Mouse (Mus musculus) hindlimb bud, embryonic 11.5 days (tissue): ENCODE results near the gene Slc25a14.
A peak's percentile ranks its signal among the peaks of the same experiment; 100 is the strongest.

ENCODE experiments used
- DNase-seq: peaks from one replicate; pipeline ENCODE4 v3.0.0-alpha.2; 2012; ENCODE audit warnings: low read depth, low spot score; ENCODE audit errors: extremely low spot score

The Slc25a14 gene

DNA sequence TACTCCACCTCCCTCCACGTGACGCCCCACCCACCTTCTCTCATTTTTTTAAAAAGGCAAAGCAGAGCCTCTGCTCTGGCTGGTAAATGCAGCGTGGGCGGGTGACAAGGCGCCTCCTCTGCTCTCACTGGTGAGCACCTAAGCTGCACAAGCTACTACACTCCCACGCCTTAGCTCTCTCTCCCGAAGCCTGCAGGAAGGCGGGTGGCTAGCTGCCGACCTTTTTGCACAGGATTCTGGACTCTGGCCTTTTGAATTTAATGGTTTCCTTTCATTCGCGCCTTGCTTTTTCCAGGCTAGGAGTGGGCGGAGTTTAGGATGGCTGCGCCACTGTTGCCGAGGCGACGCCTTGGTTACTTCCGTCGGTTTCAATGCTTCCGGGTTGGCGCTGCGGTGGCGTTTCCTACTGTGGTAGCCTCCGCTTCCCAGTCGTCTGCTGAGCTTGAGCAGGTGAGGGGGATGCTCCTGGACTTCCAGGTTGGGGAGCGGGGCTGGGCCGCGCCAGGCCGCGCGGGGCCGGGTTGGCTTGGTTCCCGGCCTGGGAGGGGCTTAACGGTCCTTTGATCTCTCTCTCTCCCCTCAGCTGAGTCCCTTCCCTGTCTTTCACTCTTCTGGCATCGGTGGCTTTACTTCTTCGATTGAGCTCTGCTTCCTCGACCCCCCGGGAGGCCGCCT, at the start of gene Slc25a14:
Gene Slc25a14, plus strand, starts transcription at position 35 of the 675 bp plus-strand sequence.
- no peak for DNase-seq

GRCm38 (mm10) chrX:48583332-48583731, 39.9 kb upstream of the Slc25a14 start:
- no peak for DNase-seq

GRCm38 (mm10) chrX:48593721-48594098, 29.5 kb upstream of the Slc25a14 start:
- DNase-seq = no peak

DNA sequence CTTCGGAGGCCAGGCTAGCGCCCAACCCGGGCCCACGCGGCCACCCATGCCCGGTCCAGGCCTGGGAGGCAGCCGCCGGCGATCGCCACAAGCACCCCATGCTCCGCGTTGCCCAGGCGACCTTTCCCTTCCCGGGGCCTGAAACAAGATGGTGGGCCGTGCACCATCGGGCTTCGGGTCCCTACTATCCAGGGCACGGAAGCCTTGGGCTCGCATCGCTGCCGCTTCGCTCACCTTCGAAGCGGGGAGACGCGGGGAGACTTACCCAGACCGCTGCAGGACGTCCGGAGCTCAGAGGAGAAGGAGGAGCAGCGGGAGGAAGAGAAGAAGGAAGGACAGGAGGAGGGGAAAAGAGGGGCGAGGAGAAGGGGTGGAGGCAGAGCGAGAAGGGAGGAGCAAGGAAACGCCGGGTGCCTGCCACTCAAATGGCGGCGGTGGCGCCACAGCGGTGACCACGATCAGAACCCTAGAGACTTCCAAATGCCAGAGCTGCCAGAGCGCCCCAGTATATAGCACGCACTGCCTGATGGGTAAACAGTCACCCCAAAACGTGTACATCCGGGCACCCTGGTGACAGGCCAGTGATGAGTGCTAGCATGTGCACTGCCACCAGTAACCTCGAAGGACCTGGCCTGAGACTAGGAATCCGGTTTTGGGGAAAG, 29.0 kb upstream of the Slc25a14 start, which contains the start of gene Zfp280c:
Gene Zfp280c, minus strand, starts transcription at position 406 of the 662 bp plus-strand sequence.
- DNase-seq = no peak

DNA sequence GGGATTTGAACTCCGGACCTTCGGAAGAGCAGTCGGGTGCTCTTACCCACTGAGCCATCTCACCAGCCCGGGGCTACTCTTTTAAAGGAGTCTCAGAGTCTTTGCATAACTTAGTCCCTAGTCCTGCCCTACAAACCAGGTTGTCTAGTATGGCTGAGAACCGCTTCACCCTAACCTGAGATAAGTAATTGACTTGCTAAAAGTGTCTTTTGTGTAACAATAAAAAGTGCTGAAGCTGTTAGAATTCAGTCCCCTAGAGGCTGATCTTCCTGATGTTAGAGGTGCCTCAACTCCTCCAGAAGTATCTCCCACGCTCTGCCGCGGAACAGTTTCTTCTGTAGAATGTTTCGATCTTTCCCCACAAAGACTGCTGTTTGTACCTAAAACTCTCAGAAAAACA, 27.2 kb upstream of the Slc25a14 start:
- no peak for DNase-seq

- DNase-seq = no peak
Measured at GRCm38 (mm10) chrX:48596906-48597305, 26.3 kb upstream of the Slc25a14 start.

GRCm38 (mm10) chrX:48604872-48605271, 18.3 kb upstream of the Slc25a14 start:
- DNase-seq = no peak

GRCm38 (mm10) chrX:48623049-48623378, 199 bp upstream of the Slc25a14 start:
- no peak for DNase-seq

DNA sequence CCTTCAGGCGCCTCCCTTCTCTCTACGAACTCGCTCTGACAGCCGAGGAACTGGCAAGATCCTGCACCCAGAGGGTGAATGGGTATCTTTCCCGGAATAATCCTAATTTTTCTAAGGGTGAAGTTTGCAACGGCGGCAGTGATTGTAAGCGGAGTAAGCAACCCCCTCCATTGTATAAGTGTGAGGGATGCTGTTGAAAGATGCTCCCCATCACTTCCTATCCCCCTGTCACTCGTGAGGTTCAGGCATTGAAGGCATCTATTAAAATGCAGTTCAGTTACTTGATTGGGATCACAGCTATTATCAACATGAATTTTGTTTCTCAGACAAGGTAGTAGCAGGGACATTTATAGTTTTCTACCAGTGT, 824 bp downstream of the Slc25a14 start:
- DNase-seq = no peak

DNA sequence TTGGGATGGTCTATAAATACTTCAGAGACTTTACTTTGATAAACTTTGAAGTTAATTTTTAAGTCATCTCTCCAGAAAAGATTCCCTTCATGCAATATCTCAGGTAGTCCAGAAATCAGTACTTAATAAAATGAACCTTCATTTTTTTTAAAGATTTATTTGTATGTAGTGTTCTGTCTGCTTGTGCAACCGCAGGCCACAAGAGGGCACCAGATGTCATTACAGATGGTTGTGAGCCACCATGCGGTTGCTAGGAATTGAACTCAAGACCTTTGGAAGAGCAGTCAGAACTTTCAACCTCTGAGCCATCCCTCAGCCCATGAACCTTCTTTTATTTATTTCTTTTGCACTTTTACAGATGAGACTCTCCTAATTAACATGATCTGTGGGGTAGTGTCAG, 13.8 kb downstream of the Slc25a14 start:
- DNase-seq = no peak

DNA sequence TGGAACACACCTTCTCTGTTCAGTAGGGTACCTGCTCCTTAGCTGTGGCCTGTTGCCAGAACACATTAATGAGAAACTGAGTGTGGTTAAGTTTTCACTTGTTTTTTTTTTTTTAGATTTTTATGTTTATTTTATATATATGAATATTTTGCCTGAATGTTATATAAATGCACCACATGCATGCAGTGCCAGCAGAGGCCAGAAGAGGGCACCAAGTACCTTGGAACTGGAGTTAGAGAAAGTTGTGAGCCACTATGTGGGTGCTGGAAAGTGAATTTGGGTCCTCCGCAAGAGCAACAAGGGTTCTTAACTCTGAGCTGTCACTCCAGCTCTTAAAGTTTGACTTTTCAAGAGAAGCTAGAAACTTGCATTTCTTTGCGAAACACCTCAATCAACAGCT, 20.9 kb downstream of the Slc25a14 start:
- no peak for DNase-seq

- no peak for DNase-seq
Measured at GRCm38 (mm10) chrX:48666807-48667206, 43.6 kb downstream of the Slc25a14 start.

- no peak for DNase-seq
Measured at GRCm38 (mm10) chrX:48669588-48669987, 46.4 kb downstream of the Slc25a14 start.

- no peak for DNase-seq
Measured at GRCm38 (mm10) chrX:48671714-48672113, 48.5 kb downstream of the Slc25a14 start.

GRCm38 (mm10) chrX:48674171-48674570, 51.0 kb downstream of the Slc25a14 start, which contains the start of gene Gpr119:
Gene Gpr119 (minus strand): TSS chrX:48674478.
- no peak for DNase-seq

GRCm38 (mm10) chrX:48683451-48683850, 60.2 kb downstream of the Slc25a14 start:
- DNase-seq = no peak

GRCm38 (mm10) chrX:48683857-48684256, 60.6 kb downstream of the Slc25a14 start:
- no peak for DNase-seq

DNA sequence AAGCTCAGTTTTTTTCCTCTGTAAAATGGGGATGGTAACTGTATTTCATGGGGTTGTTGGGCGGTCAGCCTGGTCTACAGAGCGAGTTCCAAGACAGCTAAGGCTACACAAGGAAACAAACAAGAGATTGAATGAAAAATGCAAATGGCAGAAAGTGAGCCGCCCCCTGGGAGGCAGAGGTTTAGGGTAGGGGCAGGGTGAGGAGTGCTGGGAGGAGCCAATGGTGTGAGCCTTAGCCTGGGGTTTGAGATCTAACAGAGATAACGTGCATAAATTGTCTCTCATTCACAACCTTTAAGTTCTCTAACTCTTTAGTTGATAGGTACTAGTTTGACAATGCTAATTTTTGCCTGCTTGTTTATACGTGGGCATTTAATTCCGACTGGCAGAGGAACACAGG, 71.2 kb downstream of the Slc25a14 start:
- no peak for DNase-seq

DNA sequence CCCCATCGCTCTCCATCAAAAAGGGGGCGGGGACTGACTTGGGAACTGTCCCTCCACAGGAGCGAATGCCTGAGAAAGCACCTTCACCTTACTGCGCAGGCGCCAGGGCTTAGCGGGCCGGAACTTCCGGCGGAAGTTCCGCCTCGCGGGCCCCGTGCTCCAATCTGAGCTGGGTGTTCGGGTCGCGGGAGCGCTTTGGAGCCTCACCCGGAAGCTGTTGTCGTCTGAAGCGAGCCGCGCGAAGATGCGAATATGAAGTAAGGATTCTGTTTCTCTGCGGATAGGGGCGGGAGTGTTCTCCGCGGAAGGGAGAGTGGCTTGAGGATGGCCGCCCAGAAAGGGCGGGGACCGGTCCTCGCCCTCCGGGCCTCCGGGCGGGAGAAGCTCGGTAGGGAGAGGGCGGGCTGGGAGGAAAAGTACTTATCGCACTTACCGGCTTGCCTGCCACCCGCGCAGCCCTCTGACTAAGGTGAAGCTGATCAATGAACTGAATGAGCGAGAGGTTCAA, 71.7 kb downstream of the Slc25a14 start, which contains the start of gene Rbmx2:
Gene Rbmx2, plus strand, starts transcription at position 141 of the 508 bp plus-strand sequence.
- peak; percentile 78 for DNase-seq

DNA sequence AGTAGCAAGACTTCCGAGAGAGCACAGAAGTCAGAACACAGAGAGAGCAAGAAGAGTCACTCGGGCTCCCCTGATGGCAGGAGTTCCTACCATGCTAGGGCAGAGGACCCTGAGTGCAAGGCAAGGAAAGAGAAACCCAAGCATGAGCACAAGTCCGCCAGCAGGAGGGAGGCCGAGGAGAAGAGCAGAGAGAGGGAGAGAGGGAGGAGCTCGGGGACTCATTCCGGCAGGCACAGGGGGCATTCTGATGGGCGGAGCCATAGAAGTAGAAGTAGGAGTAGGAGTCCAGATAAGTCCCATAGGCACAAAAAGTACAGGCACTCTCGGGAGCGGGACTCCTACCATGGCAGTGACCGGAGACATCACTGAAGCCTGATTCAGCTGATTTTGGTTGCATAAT, 86.5 kb downstream of the Slc25a14 start:
- DNase-seq = no peak
